Mouse (Mus musculus): Measurements from ENCODE around the gene Cacna1d. TPM values are rescaled to one million over a fixed set of nuclear protein-coding genes. Genes with fewer than 3 reads are reported as not detected.

The Cacna1d gene
- total and polyA plus RNA-seq, 3 experiments = 0.04 to 0.66 (median 0.08) TPM

GRCm38 (mm10) chr14:30415830-30416229 is 75.4 kb downstream of the Cacna1d start:
- Histone ChIP-seq H3K27me3 (replicated peaks) (no peaks in the 10 kb centered on the region), H3K27ac (ENCODE audit: insufficient read depth, low read depth) (no peak overlapping the region), H3K9me3 (replicated peaks; ENCODE audit: low read length) (no peaks in the 10 kb centered on the region), H3K9ac (ENCODE audit: insufficient read depth, low read depth) (no peak overlapping the region), H3K4me2 (ENCODE audit: insufficient read depth, low read depth, poor library complexity, severe bottlenecking) (no peak overlapping the region), H3K36me3 (replicated peaks in 1 of 2; ENCODE audit: control insufficient read depth in 1 of 2, insufficient read depth in 1 of 2, low read length in 1 of 2) (no peaks in the 10 kb centered on the region), H3K4me3 (replicated peaks in 1 of 3; ENCODE audit: low read depth in 2 of 3, low read length in 2 of 3, poor library complexity in 1 of 3) (no peak overlapping the region), H3K79me2 (replicated peaks; ENCODE audit: control insufficient read depth, extremely low read depth, insufficient read depth, poor library complexity, severe bottlenecking) (no peaks in the 10 kb centered on the region), H3K4me1 (ENCODE audit: control insufficient read depth in 1 of 2, insufficient read depth in 2 of 2) (0 out of 4 replicates have a peak, but pooled peaks cover 0 to under 1% of the 10 kb centered on the region in 2 experiments)
- in situ Hi-C loops (cut with MboI; ENCODE audit: low pct_ligation_motif_present, low pct_unique_long_range_greater_than_20kb, low sequenced_read_pairs) = no loop called here
- TF ChIP-seq BHLHE40 (IDR thresholded peaks at IDR 0.05; ENCODE audit: low read depth, low read length) (no peak), KAT2A (IDR thresholded peaks at IDR 0.05; ENCODE audit: insufficient replicate concordance, low read length) (no peak)
- dilution Hi-C loops (cut with MboI; ENCODE audit: extremely low pct_ligation_motif_present, extremely low pct_unique_long_range_greater_than_20kb, low sequenced_read_pairs) = no loop called here
- no peak for DNase-seq (ENCODE audit: extremely low read depth)

- Histone ChIP-seq H3K9ac (ENCODE audit: insufficient read depth, low read depth) (no peak overlapping the region), H3K9me3 (replicated peaks; ENCODE audit: low read length) (no peaks in the 10 kb centered on the region), H3K79me2 (replicated peaks; ENCODE audit: control insufficient read depth, extremely low read depth, insufficient read depth, poor library complexity, severe bottlenecking) (no peaks in the 10 kb centered on the region), H3K4me1 (ENCODE audit: control insufficient read depth in 1 of 2, insufficient read depth in 2 of 2) (peaks cover 0 to 5% of the 10 kb centered on the region in 2 experiments; a peak in 1 of 4 replicates), H3K27ac (ENCODE audit: insufficient read depth, low read depth) (no peak overlapping the region), H3K36me3 (replicated peaks in 1 of 2; ENCODE audit: control insufficient read depth in 1 of 2, insufficient read depth in 1 of 2, low read length in 1 of 2) (no peaks in the 10 kb centered on the region), H3K27me3 (replicated peaks) (no peaks in the 10 kb centered on the region), H3K4me3 (replicated peaks in 1 of 3; ENCODE audit: low read depth in 2 of 3, low read length in 2 of 3, poor library complexity in 1 of 3) (no peak overlapping the region), H3K4me2 (ENCODE audit: insufficient read depth, low read depth, poor library complexity, severe bottlenecking) (no peak overlapping the region)
- no peak for DNase-seq (ENCODE audit: extremely low read depth)
- dilution Hi-C loops (cut with MboI; ENCODE audit: extremely low pct_ligation_motif_present, extremely low pct_unique_long_range_greater_than_20kb, low sequenced_read_pairs) (no loop called here), in situ Hi-C loops (cut with MboI; ENCODE audit: low pct_ligation_motif_present, low pct_unique_long_range_greater_than_20kb, low sequenced_read_pairs) (no loop called here)
- no peak for TF ChIP-seq ZC3H11A (IDR thresholded peaks at IDR 0.05; ENCODE audit: low read depth, low read length)
- no peak for TF ChIP-seq SIN3A (IDR thresholded peaks at IDR 0.05; ENCODE audit: low read length)
- TF ChIP-seq SMC3 (IDR thresholded peaks at IDR 0.05; ENCODE audit: low read depth, low read length) = no peak
- TF ChIP-seq USF2 (conservative IDR thresholded peaks at IDR 0.05; ENCODE audit: low read depth, low read length) = no peak
- no peak for TF ChIP-seq NRF1 (IDR thresholded peaks at IDR 0.05; ENCODE audit: low read depth, low read length)
- no peak for TF ChIP-seq USF1 (IDR thresholded peaks at IDR 0.05; ENCODE audit: low read depth, low read length)
- TF ChIP-seq CTCF (conservative IDR thresholded peaks at IDR 0.05 in 1 of 2, IDR thresholded peaks at IDR 0.05 in 1 of 2; ENCODE audit: low read depth in 2 of 2, low read length in 2 of 2) = no peak
- TF ChIP-seq TCF12 (IDR thresholded peaks at IDR 0.05; ENCODE audit: low read depth, low read length) = no peak
- TF ChIP-seq ZNF384 (IDR thresholded peaks at IDR 0.05; ENCODE audit: low read depth, low read length) = no peak
- TF ChIP-seq EP300 (IDR thresholded peaks at IDR 0.05; ENCODE audit: low read length) = no peak
- no peak for TF ChIP-seq ETS1 (conservative IDR thresholded peaks at IDR 0.05; ENCODE audit: low read depth, low read length)
- TF ChIP-seq PAX5 (IDR thresholded peaks at IDR 0.05; ENCODE audit: low read length) = no peak
- no peak for TF ChIP-seq ZKSCAN1 (IDR thresholded peaks at IDR 0.05; ENCODE audit: borderline replicate concordance, low read depth, low read length)
- TF ChIP-seq RAD21 (IDR thresholded peaks at IDR 0.05; ENCODE audit: low read depth, low read length) = no peak
- TF ChIP-seq IRF4 (IDR thresholded peaks at IDR 0.05; ENCODE audit: low read depth, low read length) = no peak
- TF ChIP-seq MAFK (IDR thresholded peaks at IDR 0.05; ENCODE audit: insufficient replicate concordance, low read length) = no peak
- no peak for TF ChIP-seq GABPA (IDR thresholded peaks at IDR 0.05; ENCODE audit: insufficient replicate concordance, low read depth, low read length)
- TF ChIP-seq TBP (conservative IDR thresholded peaks at IDR 0.05; ENCODE audit: low read depth, low read length) = no peak
These were observed 77.1 kb downstream of the Cacna1d start for GRCm38 (mm10) chr14:30414131-30414530.

All from CH12.LX (cell line).